11 mouse cellular contexts compared by ENCODE assay signal in genomic region chr9:100467653-100468052, GRCm38 (mm10). TPM values are rescaled to one million over a fixed set of nuclear protein-coding genes. Genes with fewer than 3 reads are reported as not detected.
DNase-seq lines count a peak whose midpoint lies in the region; ATAC-seq and TF ChIP-seq lines count a peak whose summit lies in the region.
"Had no signal": no experiment of that assay in that cellular context is flagged by ENCODE, and none has a peak within 500 bp of the region (broad histone marks: within the 10 kb centered on the region; RNA-seq: fewer than 3 reads in every experiment).

No protein-coding gene starts in this region.

- H3K4me1 ChIP-seq in hindbrain, embryonic 16.5 days (ENCODE audit: control insufficient read depth, insufficient read depth, low read depth, low read length): peaks cover 3% of the 10 kb centered on the region; the same call in 1 of the 2 replicates
- 0 out of 2 replicates have a peak, but pooled peaks cover 3% of the 10 kb centered on the region for H3K4me1 ChIP-seq in hindbrain, embryonic 12.5 days
- H3K4me1 ChIP-seq: liver, embryonic 13.5 days had no signal

- H3K9me3 ChIP-seq in hindbrain, embryonic 16.5 days (ENCODE audit: control insufficient read depth, low read length): no peaks in the 10 kb centered on the region
- no peaks in the 10 kb centered on the region for H3K9me3 ChIP-seq in hindbrain, embryonic 12.5 days (replicated peaks)
- H3K9me3 ChIP-seq: heart, embryonic 13.5 days; liver, embryonic 13.5 days had no signal

- no peak overlapping the region for H3K4me2 ChIP-seq in hindbrain, embryonic 16.5 days (ENCODE audit: low read length)
- H3K4me2 ChIP-seq in hindbrain, embryonic 12.5 days (replicated peaks): no peak overlapping the region
- H3K4me2 ChIP-seq: heart, embryonic 13.5 days; liver, embryonic 13.5 days had no signal

- WGBS in hindbrain, embryonic 16.5 days: 57% methylated on average over 7 of the region's 7 CpGs
- 80% methylated on average over 7 of the region's 7 CpGs for WGBS in hindbrain, embryonic 12.5 days

- CTCF ChIA-PET in Patski (lab: Charles Lee): interaction anchor here (0.9 to 1.3 kb wide), 3 partner anchors 12 to 18 kb away, joined by 3 read pairs; partner anchors contain the start of gene Il20rb

- H3K27me3 ChIP-seq in hindbrain, embryonic 16.5 days (replicated peaks; ENCODE audit: control insufficient read depth, insufficient read depth, low read length): no peaks in the 10 kb centered on the region
- H3K27me3 ChIP-seq in hindbrain, embryonic 12.5 days: no peaks in the 10 kb centered on the region
- no peaks in the 10 kb centered on the region for H3K27me3 ChIP-seq in Patski
- H3K27me3 ChIP-seq: CH12.LX; heart, embryonic 13.5 days; liver, embryonic 13.5 days had no signal

- POLR2A ChIA-PET in Patski (lab: Charles Lee): interaction anchor here (0.6 kb wide), 1 partner anchor 44 kb away, joined by 4 read pairs; no protein-coding TSS in a partner anchor

- H3K9ac ChIP-seq in hindbrain, embryonic 16.5 days (ENCODE audit: low read depth, low read length): no peak overlapping the region
- H3K9ac ChIP-seq in hindbrain, embryonic 12.5 days: no peak overlapping the region
- H3K9ac ChIP-seq: heart, embryonic 13.5 days; liver, embryonic 13.5 days had no signal

- no peak overlapping the region for H3K4me3 ChIP-seq in hindbrain, embryonic 16.5 days (ENCODE audit: low read length)
- H3K4me3 ChIP-seq in hindbrain, embryonic 12.5 days: no peak overlapping the region
- H3K4me3 ChIP-seq: heart, embryonic 13.5 days; liver, embryonic 13.5 days had no signal

- in situ Hi-C loops in Patski (cut with MboI; ENCODE audit: low pct_unique_long_range_greater_than_20kb): no loop called here

- no peaks in the 10 kb centered on the region for H3K36me3 ChIP-seq in hindbrain, embryonic 16.5 days (ENCODE audit: control insufficient read depth, insufficient read depth, low read length)
- H3K36me3 ChIP-seq in hindbrain, embryonic 12.5 days: peaks cover 3% of the 10 kb centered on the region; the same call in 1 of the 2 replicates
- H3K36me3 ChIP-seq: liver, embryonic 13.5 days had no signal

- TF ChIP-seq CTCF in Patski (IDR thresholded peaks at IDR 0.05): no peak

- 0 out of 2 replicates have a peak, but pooled peaks have one; percentile 30 for ATAC-seq in hindbrain, embryonic 16.5 days
- ATAC-seq in hindbrain, embryonic 12.5 days (ENCODE audit: low FRiP score): no peak
- ATAC-seq in Patski: peak; percentile 27
- no peak for ATAC-seq in inflammation-experienced regulatory T-cells, adult 6 months

- DNase-seq in Patski (ENCODE audit: low read depth, low spot score) (no peak), MN1 (ENCODE audit: low spot score) (no peak)
- DNase-seq in gastrocnemius, adult 18-20 months (ENCODE audit: low spot score): peak; percentile 74
- DNase-seq in kidney, postnatal 4 days: peak; percentile 56 to 67
- no peak for DNase-seq in frontal cortex, postnatal 14 days (ENCODE audit: low spot score in 2 of 2)
- DNase-seq: liver, embryonic 13.5 days had no signal

- no peak overlapping the region for H3K27ac ChIP-seq in hindbrain, embryonic 16.5 days (ENCODE audit: low read depth, low read length)
- H3K27ac ChIP-seq in hindbrain, embryonic 12.5 days: no peak overlapping the region
- H3K27ac ChIP-seq: heart, embryonic 13.5 days; liver, embryonic 13.5 days had no signal

RNA-seq across cellular contexts. Expression of gene Il20rb, which starts 18.9 kb away (rescaled TPM):
- 0.66 and 1.1 TPM in 2 replicates for polyA plus RNA-seq in hindbrain, embryonic 16.5 days (2015; fragmentation: Nextera tagmentation; extraction: Ambion mirVana)
- 0.42 and 0.87 TPM in 2 replicates for polyA plus RNA-seq in hindbrain, embryonic 12.5 days (2016; fragmentation: Nextera tagmentation; extraction: Ambion mirVana)
- polyA plus RNA-seq in Patski (2021): 0.59 TPM
- total RNA-seq in gastrocnemius, adult 18-20 months (2021): 1 to 10 TPM; 1.1 TPM
- 1 to 10 TPM; 1.3 to 2.6 (median 1.8) TPM for polyA plus RNA-seq in inflammation-experienced regulatory T-cells, adult 6 months (2017; shearing (Covaris generic))

Comparison
In these comparisons a context has a peak if more than half of its experiments do, and no peak if none do; other contexts are left out.
1. ATAC-seq: peak in hindbrain, embryonic 16.5 days (single experiment) and Patski (single experiment); none in hindbrain, embryonic 12.5 days (single experiment) and inflammation-experienced regulatory T-cells, adult 6 months (single experiment).
2. DNase-seq: peak in gastrocnemius, adult 18-20 months (single experiment) and kidney, postnatal 4 days (2 of 2); none in Patski (single experiment), MN1 (single experiment) and frontal cortex, postnatal 14 days (0 of 2).